Mouse (Mus musculus) heart, adult 9 months (tissue): ENCODE measurements at regions not wholly inside any gene's neighbourhood (a gene's known extent, or its start where the extent isn't known, plus 50 kb on each side); places are given as distances from the start of the nearest gene placed in this dataset.

Experiments used
- DNase-seq, 2 experiments: peaks; one replicate each; pipeline ENCODE4 v3.0.0; 2022; ENCODE audit warnings: low spot score in 2 of 2

DNA sequence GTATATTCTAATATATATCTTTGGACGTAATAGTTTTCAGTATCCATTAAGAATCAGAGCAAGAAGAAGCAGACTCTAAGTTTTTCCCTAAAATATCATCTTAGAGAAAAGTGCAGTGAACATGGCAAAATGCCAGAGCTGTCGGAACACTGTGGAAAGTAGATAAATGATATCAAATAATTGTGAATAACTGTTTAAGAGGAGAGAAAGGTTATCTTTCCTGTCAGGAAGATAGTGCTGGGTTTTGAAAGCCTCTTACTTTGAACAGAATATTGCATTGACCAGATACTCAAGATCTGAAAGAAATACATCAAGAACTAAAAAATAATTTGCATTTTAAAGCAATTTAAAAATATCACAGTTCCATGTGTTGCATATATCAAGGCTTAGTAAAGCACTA lies 1549.2 kb downstream of the Pcdh18 start:
- no peak for DNase-seq

DNA sequence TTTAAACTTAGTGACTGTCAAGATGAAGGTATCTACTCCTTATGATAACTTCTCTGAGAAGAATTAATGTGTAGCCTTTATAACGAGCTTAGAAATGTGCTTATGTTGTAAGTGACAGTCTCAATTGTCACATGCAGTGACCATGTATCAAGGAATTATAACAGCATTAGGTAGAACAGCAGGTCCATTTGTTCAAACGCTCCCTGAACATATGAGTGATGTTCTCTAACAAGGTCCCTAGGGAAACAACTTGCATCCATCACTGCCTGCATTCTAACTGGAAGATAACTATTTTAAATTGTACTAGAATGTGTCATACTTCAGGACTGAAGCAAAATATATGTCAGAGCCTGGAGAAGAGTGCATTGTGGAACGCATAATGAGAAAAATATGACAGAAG lies 1562.8 kb downstream of the Pcdh18 start:
- no peak for DNase-seq

DNA sequence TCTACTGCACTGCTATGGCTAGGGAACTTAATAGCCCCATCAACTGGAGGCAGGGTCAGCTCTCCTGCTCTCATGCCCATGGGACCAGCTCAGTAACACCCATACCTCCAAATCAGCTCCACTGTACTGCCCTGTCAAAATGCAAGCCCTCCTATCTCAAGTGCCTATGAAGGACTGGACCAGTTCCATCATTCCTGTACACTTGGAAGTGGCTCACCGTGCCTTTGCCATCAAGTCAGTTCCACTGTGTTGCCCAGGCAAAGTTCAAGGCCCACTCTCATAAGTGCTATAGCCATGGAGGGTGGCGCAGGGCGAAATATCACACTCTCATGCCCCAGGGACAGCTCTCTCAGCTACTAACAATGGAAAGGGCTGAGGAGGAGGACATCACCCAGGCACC lies 1612.2 kb downstream of the Pcdh18 start:
- no peak for DNase-seq

DNA sequence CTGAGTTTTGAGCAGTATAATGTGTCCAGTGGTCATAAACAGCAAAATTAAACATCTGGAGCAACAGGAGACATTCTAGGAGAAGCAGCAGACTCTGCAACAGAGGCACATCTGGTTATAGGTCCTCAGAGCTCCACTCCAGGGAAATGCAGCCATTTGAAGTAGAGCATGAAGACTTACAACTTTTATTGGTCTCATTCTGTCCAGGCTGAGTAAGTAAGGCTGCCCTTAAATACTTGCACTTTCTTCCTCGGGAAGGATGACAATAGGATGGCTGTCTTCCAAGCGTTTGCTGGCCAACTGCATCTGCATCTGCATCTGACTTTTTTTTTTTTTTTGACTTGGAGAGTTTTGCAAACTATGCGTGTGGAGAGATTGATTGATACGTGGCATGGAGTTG lies 1622.2 kb downstream of the Pcdh18 start:
- DNase-seq = no peak

DNA sequence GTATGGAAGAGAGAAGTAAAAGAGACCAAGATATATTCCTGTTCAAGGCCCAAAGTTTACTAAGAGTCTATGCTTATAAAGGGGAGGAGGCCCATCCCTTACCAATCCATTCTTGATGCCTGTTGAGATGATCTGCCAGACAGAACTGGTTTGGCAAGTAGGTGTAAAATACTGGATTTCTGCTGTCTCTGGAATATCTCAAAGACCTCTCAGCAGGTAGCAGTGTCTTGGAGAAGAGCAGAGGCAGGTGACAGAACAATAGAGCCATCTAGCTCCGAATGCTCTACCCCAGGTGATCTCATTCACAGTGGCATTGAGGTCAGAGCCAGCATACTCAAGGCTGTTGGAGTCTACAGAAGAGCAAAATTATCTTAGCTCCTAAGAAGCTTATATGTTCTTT lies 1632.9 kb downstream of the Pcdh18 start:
- no peak for DNase-seq

DNA sequence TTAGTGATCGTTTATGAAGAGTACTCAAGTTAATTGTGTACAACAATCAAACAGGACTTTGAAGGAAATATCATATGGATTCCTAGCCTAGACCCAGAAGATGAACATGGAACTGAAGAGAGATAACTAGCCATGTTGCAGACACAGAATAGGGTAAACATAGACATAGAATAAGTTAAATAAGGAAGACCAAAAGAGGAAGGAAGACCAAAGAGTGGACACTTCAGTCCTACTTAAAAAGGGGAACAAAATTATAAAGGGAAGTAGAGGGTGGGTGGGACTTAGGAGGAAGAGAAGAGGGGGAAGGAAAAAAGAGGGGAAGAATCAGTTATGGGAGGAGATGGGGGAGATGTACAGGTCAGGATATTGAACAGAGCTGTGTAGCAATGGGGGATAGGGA lies 1652.8 kb upstream of the Pabpc4l start:
- peak in 1 of 2 experiments; percentile 6 for DNase-seq

DNA sequence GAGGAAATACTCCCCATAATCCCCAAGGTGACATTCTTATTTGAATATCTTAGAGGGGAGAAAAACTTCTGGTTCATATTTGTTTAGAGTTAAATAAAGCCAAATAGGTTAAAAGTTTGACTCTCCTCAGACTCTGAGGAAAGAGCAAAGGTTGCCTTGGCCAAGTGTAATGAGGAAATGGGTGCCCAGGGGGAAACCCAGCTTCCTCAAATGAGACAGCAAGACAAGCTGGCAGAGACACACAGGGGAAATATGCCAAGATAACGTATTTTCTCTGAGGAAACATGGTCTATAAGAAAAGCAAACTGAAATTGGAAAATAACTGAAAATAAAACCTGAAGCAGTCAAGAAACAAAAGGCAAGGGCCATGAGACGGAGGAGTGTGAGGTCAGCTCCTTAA lies 1632.6 kb upstream of the Pabpc4l start:
- DNase-seq = peak in 1 of 2 experiments; percentile 3

DNA sequence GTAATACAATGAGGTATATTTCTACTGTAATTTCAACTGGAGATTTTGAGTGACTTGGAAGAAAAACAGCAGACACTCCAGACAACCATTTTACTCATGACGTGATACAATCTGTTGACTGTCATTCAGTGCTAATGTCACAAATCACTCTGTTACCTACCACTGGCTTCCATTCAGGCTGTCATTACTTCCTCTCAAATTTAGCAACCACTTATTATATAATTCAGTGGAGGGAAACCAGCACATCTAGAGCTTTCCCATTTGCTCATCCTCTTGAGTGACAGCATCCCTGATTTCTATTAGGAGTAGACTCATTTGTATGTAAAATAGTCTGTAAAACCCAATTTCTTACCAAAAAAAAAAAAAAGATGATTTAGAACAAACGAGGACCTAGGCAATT lies 1627.3 kb upstream of the Pabpc4l start:
- DNase-seq = no peak

DNA sequence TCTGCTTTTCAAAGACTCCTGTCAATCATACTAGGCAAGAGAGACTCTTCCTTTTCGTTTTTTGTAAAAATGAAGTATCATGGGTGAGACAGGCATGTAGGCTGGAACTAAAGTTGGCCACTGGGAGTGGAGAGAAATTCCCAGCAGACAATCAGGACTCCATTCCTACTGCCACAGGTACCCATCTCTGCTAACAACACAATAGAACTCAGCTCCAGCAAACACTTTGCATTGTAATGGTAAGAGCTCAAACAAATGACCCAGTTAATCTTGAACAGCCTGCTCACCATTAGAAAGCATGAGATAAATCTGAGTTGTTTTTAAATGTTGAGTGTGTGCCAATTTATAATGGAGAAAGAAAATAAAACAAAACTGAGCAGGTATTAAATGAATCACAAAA lies 1620.6 kb upstream of the Pabpc4l start:
- DNase-seq = no peak
